Mouse (Mus musculus) bone marrow, adult 2 months (tissue): ENCODE measurements around the gene Tnik.

Experiments
- CTCF ChIP-seq: fragments of 200-500 bp; IDR thresholded peaks from 2 replicates; pipeline ENCODE4 v1.5.1; 2011; ENCODE audit warnings: low read length, control low read depth; ENCODE audit not compliant: control insufficient read depth, insufficient read depth
- POLR2A ChIP-seq: fragments of 200-500 bp; IDR thresholded peaks from 2 replicates; pipeline ENCODE4 v1.6.1; 2011; ENCODE audit warnings: low read depth, mild to moderate bottlenecking, control low read depth, low read length, borderline replicate concordance; ENCODE audit not compliant: control insufficient read depth

DNA sequence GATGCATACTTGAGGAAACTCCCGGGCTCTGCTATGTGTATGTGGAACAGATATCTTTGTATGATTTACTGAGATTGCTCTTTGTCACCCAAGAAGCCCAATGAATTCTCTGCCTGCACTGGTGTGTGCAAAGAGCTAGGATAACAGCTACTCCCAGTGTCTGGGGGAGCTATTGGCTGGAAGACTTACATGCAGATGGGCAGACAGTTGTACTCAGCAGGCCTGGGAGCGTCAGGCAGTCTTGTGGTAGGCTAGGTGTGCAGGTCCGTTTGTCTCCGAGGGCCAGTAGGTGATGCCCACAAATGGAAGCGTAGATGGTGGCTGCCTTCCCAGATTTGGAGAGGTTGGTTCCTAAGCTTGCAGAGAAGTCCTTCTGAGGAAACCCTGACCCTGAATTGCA is 2.6 kb downstream of the Tnik start:
- TF ChIP-seq CTCF (no peak), POLR2A (no peak)
